Mouse (Mus musculus) left cerebral cortex, postnatal 25 days (tissue): ENCODE results near the gene Sar1b. TPM values are rescaled to one million over a fixed set of nuclear protein-coding genes. Genes with fewer than 3 reads are reported as not detected.

Source experiments
- total RNA-seq, 2 experiments: library from RNA; stranded (reverse); gene quantifications; 2 replicates each; pipeline ENCODE4 v1.2.3; 2021

The Sar1b gene
- total RNA-seq, 2 experiments from 2014 or later, result 68.3 to 70.1 TPM

Other genes starting within 250 kb of the Sar1b start
- 1 to 10 TPM; 5.7 to 8.4 TPM for gene Phykpl, start 178.9 kb upstream of the Sar1b start, total RNA-seq
- gene Hnrnpab, start 156.8 kb upstream of the Sar1b start, total RNA-seq, result 100 to 1,000 TPM; 116 to 129 TPM
- 10 to 100 TPM; 39.3 to 47.6 TPM for gene Nhp2, start 144.0 kb upstream of the Sar1b start, total RNA-seq
- gene Rmnd5b, start 127.8 kb upstream of the Sar1b start, total RNA-seq, result 10 to 100 TPM; 55.0 to 60.7 TPM
- 10 to 100 TPM in 1 of 2 experiments, 1 to 10 TPM in 1; 10.0 to 10.8 TPM for gene N4bp3, start 112.8 kb upstream of the Sar1b start, total RNA-seq
- gene D930048N14Rik, start 112.7 kb upstream of the Sar1b start, total RNA-seq, result 1 to 10 TPM; 1.1 to 1.7 TPM
- 10 to 100 TPM; 34.3 to 35.3 TPM for gene 0610009B22Rik, start 74.8 kb upstream of the Sar1b start, total RNA-seq
- gene Sec24a, start 53 bp upstream of the Sar1b start, total RNA-seq, result 10 to 100 TPM; 16.4 to 21.3 TPM
- gene Jade2, start 94.0 kb downstream of the Sar1b start, total RNA-seq, result 10 to 100 TPM; 28.7 to 34.5 TPM
- gene Cdkn2aipnl, start 204.0 kb downstream of the Sar1b start, total RNA-seq, result 10 to 100 TPM; 31.8 to 35.6 TPM
- 100 to 1,000 TPM; 191 to 200 TPM for gene Ube2b, start 237.1 kb downstream of the Sar1b start, total RNA-seq
- gene Cdkl3, start 240.5 kb downstream of the Sar1b start, total RNA-seq, result 10 to 100 TPM; 12.5 to 12.9 TPM